Comparison of ENCODE assay signal across 8 mouse cellular contexts in the genomic region with DNA sequence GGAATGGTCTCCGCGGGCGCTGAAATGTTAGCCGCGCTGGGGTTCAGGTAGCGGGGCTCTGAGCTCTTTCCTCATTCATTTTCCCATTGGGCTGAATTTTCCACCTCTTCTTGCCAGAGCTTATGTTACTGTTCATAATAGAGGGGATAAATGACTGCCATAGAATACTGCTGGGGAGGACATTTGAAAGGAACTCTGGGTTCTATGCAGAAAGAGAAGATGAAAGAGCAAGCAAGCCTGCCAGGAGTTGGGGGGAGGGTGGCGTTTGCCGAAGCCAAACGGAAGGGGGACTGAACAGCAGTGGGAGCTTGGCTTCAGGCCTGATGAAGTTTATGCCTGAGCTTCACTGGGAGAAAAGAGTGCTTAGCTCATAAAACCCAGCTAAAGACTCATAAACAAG. TPM values are rescaled to one million over a fixed set of nuclear protein-coding genes. Genes with fewer than 3 reads are reported as not detected.
DNase-seq lines count a peak whose midpoint lies in the region; ATAC-seq lines count a peak whose summit lies in the region.

No protein-coding gene starts in this region.

- H3K36me3 ChIP-seq in lung, embryonic 16.5 days (ENCODE audit: control insufficient read depth, insufficient read depth, low read length), result no peaks in the 10 kb centered on the region
- H3K36me3 ChIP-seq in stomach, embryonic 15.5 days, result no peaks in the 10 kb centered on the region

- H3K4me1 ChIP-seq in lung, embryonic 16.5 days (replicated peaks; ENCODE audit: control insufficient read depth, insufficient read depth, low read length), result peaks cover 7% of the 10 kb centered on the region; the same call in 1 of the 2 replicates
- H3K4me1 ChIP-seq in stomach, embryonic 15.5 days, result peaks cover 9% of the 10 kb centered on the region; the same call in 1 of the 2 replicates

- intact Hi-C loops in left cerebral cortex, postnatal 4 days (cut with DNase I), result loop anchor here (10.0 kb wide), 1 partner anchor 45 kb away; no protein-coding TSS in a partner anchor

- no peaks in the 10 kb centered on the region for H3K9me3 ChIP-seq in lung, embryonic 16.5 days (ENCODE audit: control insufficient read depth, low read length)
- H3K9me3 ChIP-seq in stomach, embryonic 15.5 days, result no peaks in the 10 kb centered on the region

- 43% methylated on average over 9 of the region's 9 CpGs for WGBS in lung, embryonic 16.5 days
- 46% methylated on average over 9 of the region's 9 CpGs for WGBS in stomach, embryonic 15.5 days

- no peak overlapping the region for H3K4me3 ChIP-seq in lung, embryonic 16.5 days (ENCODE audit: low read length)
- H3K4me3 ChIP-seq in stomach, embryonic 15.5 days (replicated peaks), result no peak overlapping the region

- DNase-seq in cerebellum, adult 9-10 months, result peak; percentile 15
- no peak for DNase-seq in cerebellum, adult 9-11 months
- no peak for DNase-seq in lung, postnatal 25 days (ENCODE audit: low spot score)
- DNase-seq in left cerebral cortex, postnatal 4 days, result peak; percentile 83
- DNase-seq in retina, embryonic 14.5 days (ENCODE audit: low spot score), result no peak
- no peak for DNase-seq in yolk sac, embryonic 10.5 days (ENCODE audit: low spot score)

- peak overlapping the region; percentile 10; the same call in 1 of the 2 replicates for H3K9ac ChIP-seq in lung, embryonic 16.5 days (ENCODE audit: low read length)
- H3K9ac ChIP-seq in stomach, embryonic 15.5 days, result no peak overlapping the region

- H3K27ac ChIP-seq in lung, embryonic 16.5 days (ENCODE audit: low read length), result peak overlapping the region; percentile 69
- H3K27ac ChIP-seq in stomach, embryonic 15.5 days, result peak overlapping the region; percentile 13

- ATAC-seq in lung, embryonic 16.5 days (ENCODE audit: low read depth), result peak; percentile 83
- ATAC-seq in stomach, embryonic 15.5 days (ENCODE audit: insufficient read depth, low FRiP score, low read depth), result no peak

- peak overlapping the region; percentile 26 for H3K4me2 ChIP-seq in lung, embryonic 16.5 days (ENCODE audit: low read depth, low read length)
- H3K4me2 ChIP-seq in stomach, embryonic 15.5 days, result 0 out of 2 replicates have a peak overlapping the region, but pooled peaks have one; percentile 6

- H3K27me3 ChIP-seq in lung, embryonic 16.5 days (ENCODE audit: control insufficient read depth, insufficient read depth, low read depth, low read length), result no peaks in the 10 kb centered on the region
- no peaks in the 10 kb centered on the region for H3K27me3 ChIP-seq in stomach, embryonic 15.5 days (replicated peaks)

RNA-seq across cellular contexts. Expression of gene Idh2, which starts 34.2 kb away (rescaled TPM):
- 671 and 680 TPM in 2 replicates for polyA plus RNA-seq in lung, embryonic 16.5 days (2015; fragmentation: Nextera tagmentation; extraction: Ambion mirVana)
- 10 to 100 TPM; 66.4 to 74.7 TPM for total RNA-seq in left cerebral cortex, postnatal 4 days (2021)
- polyA plus RNA-seq in stomach, embryonic 15.5 days (2015; fragmentation: Nextera tagmentation; extraction: Ambion mirVana), result 595 and 631 TPM in 2 replicates

RNA-seq across cellular contexts. Expression of gene Sema4b, which starts 37.3 kb away (rescaled TPM):
- 15.8 and 16.3 TPM in 2 replicates for polyA plus RNA-seq in lung, embryonic 16.5 days (2015; fragmentation: Nextera tagmentation; extraction: Ambion mirVana)
- total RNA-seq in left cerebral cortex, postnatal 4 days (2021), result 10 to 100 TPM; 31.4 to 33.9 TPM
- polyA plus RNA-seq in stomach, embryonic 15.5 days (2015; fragmentation: Nextera tagmentation; extraction: Ambion mirVana), result 22.1 and 23.8 TPM in 2 replicates

Comparison
In these comparisons a context has a peak if more than half of its experiments do, and no peak if none do; other contexts are left out.
1. DNase-seq: peak in cerebellum, adult 9-10 months (single experiment) and left cerebral cortex, postnatal 4 days (single experiment); none in cerebellum, adult 9-11 months (single experiment), lung, postnatal 25 days (single experiment), retina, embryonic 14.5 days (single experiment) and yolk sac, embryonic 10.5 days (single experiment).